Mouse (Mus musculus): Measurements from ENCODE around the gene Usp24.

Gene Usp24

GRCm38 (mm10) chr4:106430431-106430830 is 114.4 kb downstream of the Usp24 start:
- DNase-seq (ENCODE audit: low spot score) = no peak

DNA sequence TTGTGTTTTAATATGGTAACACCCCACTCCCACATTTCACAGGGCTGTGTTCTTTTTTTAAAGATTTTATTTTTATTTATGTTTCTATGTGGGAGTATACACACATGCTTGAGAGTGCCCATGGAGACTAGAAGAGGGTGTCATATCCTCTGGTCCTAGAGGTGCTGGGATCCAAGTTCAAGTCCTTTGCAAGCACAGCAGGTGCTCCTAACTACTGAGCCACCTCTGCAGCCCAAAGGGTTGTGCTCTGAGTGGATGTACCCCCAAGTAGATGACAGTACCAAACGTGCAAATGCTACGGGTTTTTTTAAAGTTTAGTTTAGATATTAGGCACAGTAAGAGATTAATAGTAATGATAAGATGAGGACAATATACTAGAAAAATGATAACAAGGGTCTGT is 119.4 kb downstream of the Usp24 start:
- DNase-seq (ENCODE audit: low spot score) = no peak

DNA sequence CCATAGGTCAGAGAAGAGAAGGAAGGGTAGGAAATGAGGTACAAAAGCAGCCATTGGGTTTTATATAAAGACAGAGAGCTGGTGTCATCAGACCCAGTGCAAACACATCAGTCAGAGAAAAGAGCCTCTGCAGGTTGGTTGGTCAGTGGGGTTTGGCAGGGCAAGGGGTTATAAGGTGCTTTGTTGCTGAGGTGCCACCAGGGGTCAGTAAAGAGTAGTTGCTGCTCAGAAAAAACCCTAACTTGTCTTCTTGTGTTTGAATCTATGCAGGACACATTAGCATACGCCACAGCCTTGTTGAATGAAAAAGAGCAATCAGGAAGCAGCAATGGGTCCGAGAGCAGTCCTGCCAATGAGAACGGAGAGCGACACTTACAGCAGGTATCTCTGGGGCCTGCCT is 120.5 kb downstream of the Usp24 start:
- peak; percentile 21 for DNase-seq (ENCODE audit: low spot score)

DNA sequence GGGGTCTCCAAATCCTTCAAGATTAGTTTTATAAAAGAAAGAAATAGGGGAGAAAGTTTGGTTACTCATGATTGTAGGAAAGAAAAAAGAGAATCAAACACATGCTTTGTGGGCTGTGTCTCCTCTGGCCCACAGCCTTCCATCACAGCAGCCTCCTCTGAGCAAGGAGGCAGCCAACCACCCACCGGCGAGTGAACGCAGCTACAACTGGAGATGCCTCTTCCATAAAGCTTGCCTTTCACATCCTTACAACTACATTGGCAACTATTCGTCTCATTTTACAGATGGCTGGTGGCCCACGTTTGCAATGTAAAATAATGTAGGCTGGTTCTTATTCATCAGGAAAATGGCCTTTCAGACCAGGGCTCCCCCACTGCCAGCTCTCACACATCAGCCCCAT is 121.2 kb downstream of the Usp24 start:
- no peak for DNase-seq (ENCODE audit: low spot score)

GRCm38 (mm10) chr4:106438763-106439162 is 122.8 kb downstream of the Usp24 start:
- no peak for DNase-seq (ENCODE audit: low spot score)

- DNase-seq (ENCODE audit: low spot score) = no peak
These were observed 127.2 kb downstream of the Usp24 start for GRCm38 (mm10) chr4:106443182-106443581.

- DNase-seq (ENCODE audit: low spot score) = no peak
These were observed 133.3 kb downstream of the Usp24 start for GRCm38 (mm10) chr4:106449306-106449705.

DNA sequence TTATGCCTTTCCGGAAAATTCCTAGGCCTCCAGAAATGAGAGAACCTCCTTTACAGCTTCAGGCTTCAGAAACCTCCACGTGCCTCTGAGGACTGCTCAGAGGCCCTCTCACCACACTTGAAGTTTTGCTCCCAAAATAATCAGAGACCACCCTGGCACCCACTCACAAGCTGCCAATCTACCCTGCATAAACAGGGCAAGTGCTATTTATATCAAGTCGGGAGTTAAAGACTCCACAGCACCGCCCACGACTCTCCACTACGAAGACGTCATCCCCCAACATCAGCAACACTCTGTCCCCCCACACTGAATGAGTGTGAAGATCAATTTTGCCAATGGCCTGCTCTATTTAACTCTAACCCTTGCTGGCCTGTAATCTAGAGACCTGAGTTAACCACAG is 136.4 kb downstream of the Usp24 start:
- DNase-seq (ENCODE audit: low spot score) = no peak

DNA sequence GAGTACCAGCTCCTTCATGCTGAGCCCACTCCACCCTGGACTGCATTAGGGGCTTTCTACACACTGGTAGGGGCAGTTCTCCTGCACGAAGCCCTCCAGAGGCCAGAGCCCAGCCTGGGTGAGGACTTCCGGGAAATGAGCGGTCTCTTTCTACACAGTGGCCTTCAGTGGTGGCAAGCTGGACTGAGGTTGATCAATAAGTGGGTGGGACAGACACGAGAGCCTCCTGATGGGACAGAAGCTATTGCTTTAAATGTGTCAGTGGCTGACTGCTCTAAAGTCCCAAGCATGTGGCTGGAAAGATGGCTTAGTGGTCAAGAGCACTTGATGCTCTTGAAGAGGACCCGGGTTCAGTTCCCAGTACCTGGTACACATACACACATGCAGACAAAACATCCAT is 137.1 kb downstream of the Usp24 start:
- DNase-seq (ENCODE audit: low spot score) = no peak

- no peak for DNase-seq (ENCODE audit: low spot score)
These were observed 137.5 kb downstream of the Usp24 start for GRCm38 (mm10) chr4:106453516-106453915.

DNA sequence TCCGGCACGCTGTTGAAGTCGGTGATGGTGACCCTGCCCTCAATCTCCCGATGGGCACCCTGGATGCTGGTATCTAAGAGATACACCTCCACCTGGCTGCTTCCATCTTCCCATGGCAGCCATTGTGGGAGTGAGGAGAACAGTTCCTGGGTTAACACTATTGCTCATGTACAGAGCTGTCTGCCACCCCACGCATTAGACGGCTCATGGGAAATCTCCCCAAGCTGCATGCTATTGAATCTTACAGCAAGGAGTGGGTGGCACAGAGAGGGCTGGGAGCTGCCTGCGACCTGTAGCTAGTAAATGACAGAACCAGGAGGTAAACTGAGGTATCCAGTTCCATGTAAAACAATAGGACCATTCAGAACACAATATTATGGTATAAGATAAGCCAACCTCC is 138.5 kb downstream of the Usp24 start:
- no peak for DNase-seq (ENCODE audit: low spot score)

GRCm38 (mm10) chr4:106462016-106462415 is 146.0 kb downstream of the Usp24 start:
- no peak for DNase-seq (ENCODE audit: low spot score)

DNA sequence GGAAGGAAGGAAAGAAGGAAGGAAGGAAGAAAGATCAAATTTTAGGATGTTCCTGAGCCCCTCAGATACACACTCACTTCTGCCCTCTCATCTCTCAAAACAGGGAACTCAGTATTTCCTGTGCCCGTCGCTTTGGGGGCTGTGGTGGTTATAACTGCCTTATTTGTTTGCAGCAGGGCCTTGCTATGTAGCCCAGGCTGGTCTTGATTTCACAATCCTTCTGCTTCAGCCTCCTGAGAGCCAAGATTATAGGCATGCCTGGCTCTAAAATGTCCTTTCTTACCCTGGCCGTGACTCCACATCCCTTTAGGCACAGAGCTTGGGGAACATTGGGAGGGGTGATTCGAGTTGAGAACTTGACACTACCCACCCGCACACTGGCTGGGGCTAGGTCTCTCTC is 146.5 kb downstream of the Usp24 start:
- DNase-seq (ENCODE audit: low spot score) = no peak

- no peak for DNase-seq (ENCODE audit: low spot score)
These were observed 147.3 kb downstream of the Usp24 start for GRCm38 (mm10) chr4:106463174-106463801.

DNA sequence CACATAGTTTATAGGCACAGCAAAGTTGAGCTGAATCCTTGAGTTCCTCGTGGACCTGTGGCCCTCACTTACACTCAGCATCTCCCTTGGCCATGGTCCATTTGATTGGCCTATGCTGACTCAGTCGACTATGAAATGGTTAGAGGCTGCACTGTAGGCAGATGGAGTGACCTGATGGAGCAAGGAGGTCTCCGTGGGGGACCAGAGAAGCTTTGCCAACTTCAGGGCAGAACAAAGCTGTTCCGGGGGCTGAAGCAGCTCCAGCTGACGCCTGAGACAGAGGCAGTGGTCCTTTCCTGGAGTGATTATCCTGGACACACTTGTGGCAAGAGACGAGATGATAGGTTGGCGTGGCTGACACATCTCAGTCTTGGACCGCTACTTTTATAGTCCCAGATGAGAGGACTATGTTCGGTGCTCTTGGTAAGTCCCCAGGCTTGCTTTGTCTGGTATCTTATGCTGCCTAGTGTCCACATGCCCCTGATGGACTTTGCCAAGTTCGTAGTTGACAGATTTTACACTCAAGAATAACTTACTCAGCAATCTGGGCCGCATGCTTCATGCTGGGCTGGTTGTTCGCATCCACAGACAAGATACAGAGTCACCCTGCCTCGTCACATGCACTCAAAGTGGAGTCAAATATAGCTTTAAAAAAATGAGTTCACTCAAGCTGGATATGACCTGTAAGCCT is 151.6 kb downstream of the Usp24 start:
- no peak for DNase-seq (ENCODE audit: low spot score)

DNA sequence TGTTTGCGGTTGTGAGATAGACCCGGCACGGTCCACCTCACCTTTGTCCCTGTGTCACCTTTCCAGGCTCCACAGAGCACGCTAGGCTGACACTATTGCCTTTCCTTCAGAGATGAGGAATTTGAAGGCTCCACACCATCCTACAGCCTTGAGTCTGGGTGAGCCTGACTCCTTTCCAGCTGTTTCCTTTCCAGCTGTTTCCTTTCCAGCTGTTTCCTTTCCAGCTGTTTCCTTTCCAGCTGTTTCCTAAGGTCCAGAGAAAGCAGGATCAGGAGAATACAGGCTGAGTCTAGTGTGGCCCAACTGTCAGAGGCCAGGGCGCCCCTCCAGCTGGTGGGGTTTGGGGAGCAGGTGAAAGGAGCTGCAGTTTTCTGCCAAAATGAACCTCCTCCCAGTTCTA is 154.9 kb downstream of the Usp24 start:
- peak; percentile 23 for DNase-seq (ENCODE audit: low spot score)

- DNase-seq (ENCODE audit: low spot score) = peak; percentile 75
These were observed 156.3 kb downstream of the Usp24 start for GRCm38 (mm10) chr4:106472335-106472734.

DNA sequence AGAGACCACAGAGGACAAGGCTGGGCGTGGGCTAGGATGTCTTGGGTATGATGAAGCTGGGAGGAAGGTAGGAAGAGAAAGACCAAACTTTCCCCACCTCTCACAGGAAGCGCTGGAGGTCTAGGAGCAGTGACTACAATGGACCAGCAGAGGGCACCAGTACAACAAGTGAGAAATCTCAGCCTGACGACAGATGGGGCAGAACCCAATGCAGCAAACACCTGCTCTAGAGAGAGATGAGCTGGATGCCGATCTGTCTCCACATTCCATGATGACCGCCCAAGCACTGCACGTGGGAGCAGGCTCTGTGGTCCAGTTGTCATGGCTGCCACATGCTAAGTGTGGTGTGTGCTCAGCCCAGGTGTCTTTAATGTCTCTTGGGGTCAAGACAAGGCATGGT is 158.2 kb downstream of the Usp24 start:
- peak; percentile 59 for DNase-seq (ENCODE audit: low spot score)

GRCm38 (mm10) chr4:106480545-106480944 is 164.5 kb downstream of the Usp24 start:
- DNase-seq (ENCODE audit: low spot score) = no peak

GRCm38 (mm10) chr4:106483215-106483727 is 167.3 kb downstream of the Usp24 start:
- no peak for DNase-seq (ENCODE audit: low spot score)

DNA sequence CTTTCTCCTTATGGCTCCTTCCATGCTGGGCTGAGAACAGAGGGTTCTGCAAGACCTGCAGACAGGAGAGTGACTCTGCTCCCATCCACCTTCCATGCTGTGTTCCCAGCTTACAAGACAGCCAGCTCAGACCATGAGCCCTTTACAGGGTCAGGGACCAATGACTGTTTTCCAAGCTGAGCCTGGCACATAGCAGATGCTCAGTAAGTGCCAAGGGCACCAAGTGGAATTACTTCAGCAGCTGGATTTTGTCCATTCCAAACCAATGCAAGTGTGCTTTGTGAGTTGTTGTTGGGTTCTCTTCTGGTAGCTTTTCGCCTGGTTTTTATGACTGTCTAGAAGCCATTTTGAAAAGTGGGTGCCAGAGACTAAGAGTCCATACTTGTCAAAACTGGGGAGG is 167.8 kb downstream of the Usp24 start:
- DNase-seq (ENCODE audit: low spot score) = peak; percentile 54

GRCm38 (mm10) chr4:106490620-106491019 is 174.6 kb downstream of the Usp24 start:
- no peak for DNase-seq (ENCODE audit: low spot score)

Measured in adipocyte (in vitro differentiated cells).